Mouse (Mus musculus): Measurements from ENCODE around the gene Rnf180.
"Not testable (repeated sequence)": the region's sequence is repeated elsewhere in the genome, so short reads cannot be mapped to it uniquely, and the experiment has no call there.

The Rnf180 gene

DNA sequence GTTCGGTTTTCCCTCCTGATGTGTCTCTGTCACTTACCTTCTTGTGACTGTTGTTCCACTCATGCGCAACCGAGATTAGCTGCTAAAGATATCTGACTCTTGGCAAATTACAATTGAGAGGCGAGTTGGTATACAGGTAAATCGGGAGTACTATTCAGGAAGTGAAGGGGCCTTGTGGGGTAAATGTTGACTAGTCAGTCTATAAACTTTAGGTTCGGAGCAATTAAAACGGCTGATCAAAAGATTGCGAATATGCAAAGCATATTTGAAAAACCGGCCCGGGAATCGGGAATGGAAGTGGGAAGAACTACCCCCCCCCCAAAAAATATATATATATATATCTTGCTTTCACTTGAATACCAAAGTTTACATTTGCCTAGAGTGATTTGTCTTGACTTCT, at the start of gene Rnf180:
Gene Rnf180, minus strand, starts transcription at position 101 of the 400 bp plus-strand sequence.
- no peak for DNase-seq

DNA sequence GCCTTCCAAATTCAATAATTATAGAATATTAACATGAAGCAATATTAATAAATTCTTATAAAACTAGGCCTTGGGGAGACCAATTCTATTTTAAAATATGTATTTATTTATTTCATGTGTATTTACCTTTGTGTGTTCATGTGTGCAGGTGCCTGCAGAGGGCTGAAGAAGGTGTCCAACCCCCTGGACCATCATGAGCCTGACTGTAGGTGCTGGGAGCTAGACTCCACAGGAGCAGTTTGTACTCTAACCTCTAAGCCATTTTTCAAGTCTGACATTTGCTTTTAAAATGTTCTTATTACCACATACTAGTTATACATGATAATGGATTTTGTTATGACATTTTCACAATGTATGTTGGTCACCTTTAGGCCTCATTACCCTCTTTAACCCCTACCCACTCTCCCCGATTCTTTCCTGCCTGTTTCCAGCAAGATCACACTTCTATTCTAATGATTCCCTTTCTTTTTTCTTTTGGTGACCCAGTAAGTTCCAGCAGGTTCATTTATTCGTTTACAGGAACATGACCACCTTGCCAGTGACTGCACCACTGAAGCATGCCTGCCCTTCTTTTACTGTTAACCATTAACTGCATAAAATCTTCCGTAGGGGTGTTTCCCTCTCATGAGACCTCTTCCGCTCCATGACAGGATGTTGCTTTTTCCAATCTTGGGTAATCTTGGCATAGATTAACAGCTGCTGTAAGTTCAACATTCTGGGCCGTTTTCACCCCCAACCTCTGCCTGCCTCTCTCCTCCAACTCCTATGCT, 36.8 kb upstream of the Rnf180 start:
- DNase-seq = no peak

GRCm38 (mm10) chr13:105326946-105327345, 32.3 kb upstream of the Rnf180 start:
- no peak for DNase-seq

GRCm38 (mm10) chr13:105316926-105317325, 22.3 kb upstream of the Rnf180 start:
- no peak for DNase-seq

GRCm38 (mm10) chr13:105316009-105316408, 21.4 kb upstream of the Rnf180 start:
- no peak for DNase-seq

- no peak for DNase-seq
Measured at GRCm38 (mm10) chr13:105312763-105313162, 18.1 kb upstream of the Rnf180 start.

- DNase-seq = not testable (repeated sequence)
Measured at GRCm38 (mm10) chr13:105310562-105310961, 15.9 kb upstream of the Rnf180 start.

DNA sequence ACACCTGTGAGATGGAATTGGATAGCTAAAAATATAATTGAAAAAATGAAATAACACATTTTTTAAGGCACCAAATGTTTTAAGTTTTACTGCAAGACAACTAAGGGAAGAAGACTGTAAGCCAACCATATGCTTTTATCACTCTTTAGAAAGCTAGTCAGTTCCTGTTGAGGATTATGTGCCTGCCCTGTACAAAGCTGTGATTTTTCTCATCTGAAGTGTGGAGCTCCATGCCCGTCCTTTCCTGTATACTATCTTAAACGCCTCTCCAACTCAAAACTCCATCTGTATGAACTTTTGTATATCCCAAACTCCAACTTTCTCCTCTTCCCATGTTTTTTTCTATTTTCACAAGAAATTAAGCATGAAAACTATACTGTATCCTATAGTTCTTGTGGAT, 10.9 kb upstream of the Rnf180 start:
- no peak for DNase-seq

- no peak for DNase-seq
Measured at GRCm38 (mm10) chr13:105304054-105304453, 9.4 kb upstream of the Rnf180 start.

- DNase-seq = no peak
Measured at GRCm38 (mm10) chr13:105300009-105300346, 5.4 kb upstream of the Rnf180 start.

DNA sequence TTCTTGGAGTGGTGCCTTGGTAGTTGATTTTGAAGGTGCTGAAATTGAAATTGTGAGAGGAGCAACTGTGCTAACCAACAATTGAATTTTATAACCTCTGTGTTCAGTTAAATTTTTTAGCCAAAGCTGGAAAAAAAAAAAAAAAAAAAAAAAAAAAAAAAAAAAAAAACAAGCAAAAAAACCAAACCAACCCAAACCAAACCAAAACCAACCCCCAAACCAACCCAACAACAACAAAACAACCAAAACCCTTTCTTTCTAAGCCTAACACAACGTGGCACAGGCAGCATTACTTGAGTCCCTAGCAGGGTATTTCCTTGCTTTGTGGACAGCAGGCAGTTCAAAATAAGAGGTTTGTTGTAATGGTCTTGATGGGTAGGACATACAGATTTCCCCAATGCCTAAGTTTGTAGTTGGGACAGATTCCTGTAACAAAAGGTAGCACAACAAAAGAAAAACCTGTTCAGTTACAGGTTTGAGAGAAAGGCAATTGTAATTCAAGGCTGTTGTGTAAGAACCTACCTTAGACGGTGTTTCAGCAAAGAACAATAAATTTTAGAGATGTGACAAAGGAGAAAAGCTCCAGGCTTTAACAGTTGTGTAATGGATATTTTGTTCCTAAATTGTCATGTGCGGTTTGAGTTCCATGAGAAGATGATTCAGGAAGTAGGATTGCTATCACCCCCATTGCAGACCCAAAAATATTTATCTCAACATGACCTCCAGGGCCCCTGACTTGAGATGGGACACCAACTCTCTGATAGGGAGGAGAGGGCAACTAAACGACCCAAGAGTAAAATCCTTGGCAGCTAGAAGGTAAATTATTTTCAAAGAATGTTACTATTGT, 4.8 kb upstream of the Rnf180 start:
- DNase-seq = no peak

DNA sequence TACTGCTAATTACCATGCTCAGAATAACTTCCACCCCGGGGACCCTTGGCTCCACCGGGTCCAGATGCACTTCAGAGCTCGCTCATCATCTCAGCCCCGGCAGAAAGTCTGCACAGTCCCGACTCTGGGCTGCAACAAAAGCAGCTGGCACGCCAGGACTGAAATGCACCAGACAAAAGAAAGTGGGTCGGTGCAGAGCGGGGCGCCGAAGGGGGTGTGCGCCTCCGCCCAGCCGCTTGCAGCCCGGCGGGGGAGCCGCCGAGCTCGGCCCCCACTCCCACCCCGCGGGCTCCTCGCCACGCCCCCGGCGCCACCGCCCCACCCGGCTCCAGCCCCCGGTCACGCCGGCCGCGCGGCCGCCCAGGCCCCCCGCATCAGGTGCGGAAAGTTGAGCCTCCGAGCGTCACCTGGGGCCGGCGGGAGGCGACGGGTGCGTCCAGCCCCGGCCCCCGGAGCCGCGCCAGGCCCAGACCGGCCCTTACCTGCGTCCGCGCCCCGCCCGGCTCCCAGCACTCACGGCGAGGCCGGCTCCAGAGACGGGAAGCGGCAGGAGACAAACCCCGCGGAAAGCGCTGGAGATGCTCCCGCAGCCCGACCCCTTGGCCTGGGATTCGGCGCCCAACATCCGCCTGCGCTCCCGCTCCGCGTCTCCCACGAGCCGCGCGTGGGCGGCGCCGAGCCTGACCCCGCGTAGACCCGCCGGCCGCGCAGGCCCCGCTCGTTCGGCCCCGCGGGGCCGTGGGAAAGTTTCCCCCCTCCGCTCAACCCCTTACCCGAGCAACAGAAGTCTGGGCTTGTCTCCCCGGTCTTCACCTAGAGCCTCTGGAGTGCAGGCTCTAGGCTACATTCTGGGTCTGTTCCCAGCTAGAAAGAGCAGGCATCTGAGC, 591 bp downstream of the Rnf180 start:
- DNase-seq = peak in 1 of 2 experiments; percentile 4

- peak in 1 of 2 experiments; percentile 6 for DNase-seq
Measured at GRCm38 (mm10) chr13:105291816-105292215, 2.8 kb downstream of the Rnf180 start.

- no peak for DNase-seq
Measured at GRCm38 (mm10) chr13:105290594-105290993, 4.0 kb downstream of the Rnf180 start.

GRCm38 (mm10) chr13:105290021-105290420, 4.6 kb downstream of the Rnf180 start:
- DNase-seq = no peak

DNA sequence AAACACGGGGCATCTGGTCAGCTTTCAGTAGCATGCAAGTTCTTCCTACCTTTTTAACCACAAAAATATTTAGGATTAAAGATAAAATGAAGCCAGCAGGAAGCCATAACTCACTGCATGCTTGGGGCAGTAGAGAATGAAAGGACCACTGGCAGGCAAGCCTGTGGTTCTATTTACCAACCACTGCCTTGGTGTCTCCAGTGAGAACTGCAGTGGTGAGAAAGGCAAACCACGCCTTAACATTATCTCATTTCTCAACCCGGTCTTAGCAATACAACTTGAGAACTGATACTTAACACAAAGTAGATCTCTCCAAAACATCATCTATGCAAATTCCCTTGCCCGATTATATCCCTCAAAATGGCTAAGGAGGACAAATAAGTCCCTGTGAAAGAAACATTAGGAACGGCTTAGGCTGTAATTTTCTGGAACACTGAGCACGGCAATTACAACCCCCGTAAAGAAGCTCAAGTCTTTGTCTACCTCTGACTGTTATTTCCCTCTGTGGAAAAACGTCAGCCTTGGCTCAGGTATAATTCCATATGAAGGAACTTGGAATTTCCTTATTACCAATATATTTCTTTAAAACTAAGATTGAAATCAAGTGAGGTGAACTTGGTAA, 15.1 kb downstream of the Rnf180 start:
- DNase-seq = no peak

GRCm38 (mm10) chr13:105270394-105271094, 24.1 kb downstream of the Rnf180 start:
- no peak for DNase-seq

DNA sequence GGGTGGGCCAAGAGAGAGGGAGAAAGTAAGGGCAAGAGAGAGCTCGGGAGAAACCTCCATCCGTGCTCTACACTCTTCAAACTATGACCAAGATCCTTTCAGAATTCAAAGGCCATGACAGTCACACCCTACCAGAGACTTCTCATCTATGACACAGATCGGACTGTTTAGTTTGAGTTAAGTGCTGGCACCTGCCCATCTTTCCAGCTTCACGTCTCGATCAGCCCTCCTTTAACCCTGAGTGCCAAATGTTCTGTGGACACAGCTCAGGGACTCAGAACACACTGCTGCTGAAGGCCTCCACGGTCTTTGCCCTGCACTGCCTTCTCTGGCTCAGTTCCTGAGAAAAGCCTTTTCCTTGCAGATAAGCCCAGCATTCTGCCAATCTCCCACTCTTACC, 27.2 kb downstream of the Rnf180 start:
- no peak for DNase-seq

- no peak for DNase-seq
Measured at GRCm38 (mm10) chr13:105266746-105267145, 27.9 kb downstream of the Rnf180 start.

DNA sequence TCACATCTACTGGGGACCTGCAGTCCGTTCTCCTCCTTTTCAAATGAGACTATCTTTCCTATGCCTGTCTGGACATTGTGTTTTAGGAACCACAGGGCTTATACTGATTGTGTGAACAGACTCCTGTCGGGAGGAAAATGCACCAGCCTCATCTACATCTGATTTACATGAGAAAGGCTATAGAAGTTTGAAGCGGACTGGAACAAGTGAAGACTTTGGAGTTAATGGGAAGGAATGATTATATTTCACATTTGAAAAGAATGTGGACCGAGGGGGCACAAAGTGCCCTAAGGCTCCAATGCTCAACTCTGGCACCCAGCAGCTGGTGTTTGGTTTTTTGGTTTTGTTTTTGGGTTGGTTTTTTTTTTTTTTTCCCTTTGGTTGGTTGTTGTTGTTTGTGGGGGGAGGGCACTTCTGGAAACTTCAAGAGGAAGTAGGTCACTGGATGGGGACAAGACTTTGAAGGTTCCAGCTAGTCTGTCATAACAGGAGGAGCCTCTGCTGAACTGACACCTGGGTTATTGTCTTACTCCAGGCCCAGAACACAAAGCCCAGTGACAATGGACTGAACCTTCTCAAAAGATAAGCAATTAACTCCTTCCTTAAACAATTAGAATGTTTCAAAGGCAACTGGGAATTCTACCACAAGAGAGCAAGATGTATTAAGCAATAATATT, 37.7 kb downstream of the Rnf180 start:
- no peak for DNase-seq

DNA sequence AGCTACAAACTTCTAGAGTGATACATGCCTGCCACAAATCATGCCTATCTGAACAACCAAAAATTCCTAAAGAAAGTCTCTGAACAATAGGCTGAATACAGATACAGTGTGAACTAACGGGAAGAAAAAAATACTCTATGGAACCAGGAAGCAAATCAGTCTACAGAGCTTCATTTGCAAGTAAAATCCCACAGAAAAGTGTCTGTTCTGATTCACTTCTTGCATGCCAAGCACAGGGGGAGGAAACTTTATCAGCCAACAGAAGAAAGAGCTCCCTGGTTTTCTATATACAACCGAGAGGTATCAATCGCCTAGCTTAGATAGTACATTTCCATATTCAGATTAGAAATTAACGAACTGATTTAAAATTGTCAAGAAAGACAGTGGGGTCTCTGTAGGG, 43.8 kb downstream of the Rnf180 start:
- no peak for DNase-seq

Data from thymus, adult 18-20 months (tissue).